Mouse (Mus musculus) cerebellum, adult (tissue): ENCODE data around the gene Tshz2.
A peak's percentile ranks its signal among the peaks of the same experiment; 100 is the strongest.

Experiments used
- ATAC-seq: cut with Nextera tagmentation; 2 replicates; pipeline ENCODE4 v1.9.2; 2017; ENCODE audit warnings: mild to moderate bottlenecking, moderate library complexity, mixed read lengths; ENCODE audit not compliant: insufficient number of reproducible peaks, low FRiP score, low TSS enrichment

Gene Tshz2

DNA sequence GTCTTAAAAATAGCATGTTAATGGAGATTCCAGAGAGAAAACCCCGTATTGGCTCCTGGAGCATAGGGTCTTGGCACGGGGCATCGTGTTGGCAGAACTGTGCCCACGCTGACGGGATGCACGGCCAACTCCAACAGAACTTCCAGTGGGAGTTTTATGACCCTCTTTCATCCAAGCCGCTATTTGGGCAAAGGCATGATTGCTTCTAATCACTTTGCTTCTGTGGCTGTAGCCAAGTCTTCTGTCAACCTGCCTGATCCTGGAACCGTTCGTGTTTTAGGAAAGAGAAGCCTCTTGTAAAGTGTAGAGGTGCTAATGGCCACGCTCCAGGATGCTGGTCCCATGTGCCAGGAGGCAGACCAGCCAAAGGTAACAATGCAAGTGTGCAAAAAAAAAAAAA lies 350.1 kb downstream of the Tshz2 start:
- ATAC-seq, result no peak

DNA sequence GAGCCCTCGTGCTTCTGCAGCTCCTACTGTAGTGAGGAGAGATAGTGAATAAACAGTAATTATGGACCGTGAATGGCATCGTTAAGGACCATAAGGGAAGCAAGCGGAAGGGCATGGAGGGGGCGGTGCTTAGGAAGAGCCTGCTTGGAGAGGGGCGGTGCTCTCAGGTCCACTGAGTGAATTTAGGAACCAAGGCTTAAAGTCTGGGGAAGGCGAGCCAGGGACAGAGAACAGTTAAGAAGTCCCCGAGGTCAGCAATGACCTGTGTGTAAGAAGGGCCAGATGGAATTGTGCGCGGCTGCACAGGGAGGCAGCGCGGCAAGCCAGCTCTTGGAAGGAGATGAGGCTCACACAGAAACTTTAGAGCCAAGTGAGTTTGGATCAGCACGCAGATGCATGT lies 354.4 kb downstream of the Tshz2 start:
- ATAC-seq, result no peak

DNA sequence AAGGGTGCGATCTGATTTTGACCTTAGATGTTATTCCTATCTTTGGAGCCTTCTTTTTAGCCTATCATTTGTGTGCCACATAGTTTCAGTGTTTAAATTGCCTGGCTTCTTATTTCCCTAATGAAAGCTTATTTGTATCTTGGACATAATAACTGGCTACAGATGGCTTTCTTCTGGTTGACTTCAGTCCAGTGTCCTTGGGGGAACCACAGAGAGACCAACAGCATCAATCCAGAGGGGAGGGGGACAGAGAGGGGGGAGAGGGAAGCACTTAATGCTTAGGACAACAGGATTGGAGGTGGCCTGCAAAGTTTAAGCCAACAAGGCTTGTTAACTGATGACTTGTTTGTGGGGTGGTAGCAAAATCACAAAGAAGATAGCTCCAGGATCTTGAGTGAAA lies 356.4 kb downstream of the Tshz2 start:
- no peak for ATAC-seq

DNA sequence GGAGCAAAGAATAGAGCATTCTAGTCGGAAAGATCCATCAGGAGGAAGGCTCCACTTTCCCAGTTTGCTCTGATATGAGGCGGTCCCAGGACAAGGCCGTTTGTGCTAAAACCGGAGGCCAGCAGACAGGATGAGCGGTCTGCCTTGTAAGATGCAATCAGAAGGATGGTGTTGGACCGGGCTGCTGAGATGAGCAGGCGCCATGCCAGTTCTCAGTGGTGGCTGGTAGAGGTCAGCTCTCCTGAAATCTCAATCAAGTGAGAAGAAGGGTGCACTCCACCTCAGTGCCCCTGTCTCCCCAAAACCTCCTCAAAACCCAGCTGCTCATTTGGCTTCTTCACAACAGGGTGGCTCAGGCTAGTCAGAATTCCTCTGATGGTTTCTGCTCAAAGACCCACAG lies 358.2 kb downstream of the Tshz2 start:
- no peak for ATAC-seq

DNA sequence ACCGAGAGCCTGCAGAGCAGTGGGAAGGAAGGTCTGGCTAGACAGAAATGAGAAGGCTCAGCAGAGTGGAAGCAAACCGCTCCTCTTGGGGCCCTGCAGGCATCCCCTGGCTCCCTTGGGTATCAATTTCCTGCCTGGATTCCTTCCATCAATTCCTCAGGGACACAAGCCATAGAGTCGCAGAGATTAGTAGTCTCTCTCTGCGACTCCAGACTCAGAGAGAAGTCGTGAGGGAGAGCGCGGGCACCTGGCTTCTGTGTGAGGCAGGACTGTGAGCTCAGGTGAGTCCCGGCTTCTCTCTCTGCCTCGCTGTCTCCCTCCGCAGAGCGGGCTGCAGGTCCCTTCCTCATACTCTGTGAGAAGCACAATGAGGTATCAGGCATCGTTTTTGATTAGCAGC lies 363.2 kb downstream of the Tshz2 start:
- ATAC-seq, result no peak

DNA sequence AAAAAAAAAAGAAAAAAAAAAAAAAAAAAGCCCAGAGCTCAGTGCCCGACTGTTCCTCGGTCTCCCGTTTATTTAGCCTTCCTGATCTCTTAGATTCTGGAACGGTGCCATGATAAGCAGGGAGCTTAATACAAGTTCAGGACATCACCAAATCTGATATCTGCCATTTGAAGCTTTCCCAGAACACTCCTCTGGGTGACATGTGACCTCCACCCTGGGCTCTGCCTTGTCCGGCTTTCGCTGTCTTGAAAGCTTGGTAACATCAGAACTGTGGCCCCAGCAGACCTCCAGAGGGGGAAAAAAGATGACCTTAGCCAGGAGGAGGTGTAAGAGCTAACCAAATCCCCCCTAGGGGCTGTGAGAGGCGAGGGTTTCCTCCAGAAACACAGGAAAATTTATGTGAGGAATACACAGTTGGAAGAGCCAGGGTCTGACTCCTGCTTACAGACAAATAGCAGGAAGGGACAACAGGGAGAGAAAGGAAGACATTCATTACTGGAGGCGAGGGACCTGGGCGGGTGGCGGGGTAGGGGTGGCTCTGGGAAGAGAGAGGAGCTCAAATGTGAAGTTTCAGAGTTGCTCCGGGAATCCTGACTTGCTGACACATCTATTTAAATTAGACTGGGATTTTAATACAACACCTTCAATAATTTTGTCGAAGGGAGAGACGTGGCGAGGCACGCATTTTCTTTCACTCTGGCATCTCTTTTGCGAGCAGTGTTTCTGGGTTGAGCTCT lies 363.9 kb downstream of the Tshz2 start:
- no peak for ATAC-seq

DNA sequence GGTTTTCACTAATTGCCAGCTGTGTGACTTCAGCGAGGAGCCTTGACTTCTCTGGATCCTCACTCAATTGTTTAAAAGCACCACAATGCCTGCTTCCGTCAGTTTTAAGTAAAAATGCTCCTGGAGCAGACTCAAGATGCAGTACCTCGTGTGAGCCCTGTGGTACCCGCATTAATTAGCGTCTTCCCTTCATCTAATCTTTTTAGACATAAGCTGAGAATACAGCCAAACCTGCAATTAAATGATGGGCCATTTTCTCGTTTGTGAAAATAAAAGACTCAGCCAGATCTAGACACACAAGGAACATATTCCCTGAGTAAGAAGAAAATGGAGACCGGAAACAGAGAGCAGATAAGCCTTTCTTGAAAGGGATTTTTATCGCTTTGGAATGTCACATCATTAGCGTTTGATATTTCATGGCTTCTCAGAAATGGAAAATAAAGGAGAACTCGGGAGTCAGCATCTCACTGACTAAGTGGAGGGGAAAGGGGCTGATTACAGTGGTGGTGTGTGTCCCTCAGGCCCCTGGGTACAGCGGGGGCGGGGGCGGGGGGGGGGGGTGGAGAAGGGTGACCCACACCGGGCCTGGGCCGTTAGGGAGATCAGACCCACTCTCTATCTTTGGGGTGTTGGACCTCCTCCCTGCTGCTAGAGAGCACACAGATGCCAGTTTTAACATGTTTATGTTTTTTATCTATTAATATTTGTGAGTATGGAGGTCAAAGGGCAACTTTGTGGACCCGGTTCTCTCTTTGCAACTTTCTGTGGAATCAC lies 364.6 kb downstream of the Tshz2 start:
- ATAC-seq, result no peak

DNA sequence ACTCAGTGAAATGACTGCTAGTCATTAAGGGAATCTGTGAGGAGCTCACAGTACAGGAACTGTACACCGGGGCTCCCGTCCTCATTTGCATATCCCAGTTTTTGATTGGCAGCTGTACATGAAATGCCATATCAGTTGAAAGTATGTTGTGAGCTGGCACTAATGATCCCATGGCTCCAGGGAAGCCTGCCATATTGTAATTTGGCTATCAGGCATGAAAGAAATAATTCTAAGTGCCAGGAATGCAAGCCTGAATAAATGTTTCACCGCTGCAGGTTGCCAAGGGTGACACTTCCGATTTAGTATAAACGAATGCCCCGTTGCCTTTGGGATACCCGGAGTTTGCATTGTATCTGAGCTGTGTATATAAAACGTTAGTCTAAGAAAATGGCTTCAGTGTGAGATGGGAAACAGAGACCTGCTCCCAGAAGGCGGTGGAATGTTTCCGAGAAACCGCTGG lies 366.1 kb downstream of the Tshz2 start:
- ATAC-seq, result no peak

DNA sequence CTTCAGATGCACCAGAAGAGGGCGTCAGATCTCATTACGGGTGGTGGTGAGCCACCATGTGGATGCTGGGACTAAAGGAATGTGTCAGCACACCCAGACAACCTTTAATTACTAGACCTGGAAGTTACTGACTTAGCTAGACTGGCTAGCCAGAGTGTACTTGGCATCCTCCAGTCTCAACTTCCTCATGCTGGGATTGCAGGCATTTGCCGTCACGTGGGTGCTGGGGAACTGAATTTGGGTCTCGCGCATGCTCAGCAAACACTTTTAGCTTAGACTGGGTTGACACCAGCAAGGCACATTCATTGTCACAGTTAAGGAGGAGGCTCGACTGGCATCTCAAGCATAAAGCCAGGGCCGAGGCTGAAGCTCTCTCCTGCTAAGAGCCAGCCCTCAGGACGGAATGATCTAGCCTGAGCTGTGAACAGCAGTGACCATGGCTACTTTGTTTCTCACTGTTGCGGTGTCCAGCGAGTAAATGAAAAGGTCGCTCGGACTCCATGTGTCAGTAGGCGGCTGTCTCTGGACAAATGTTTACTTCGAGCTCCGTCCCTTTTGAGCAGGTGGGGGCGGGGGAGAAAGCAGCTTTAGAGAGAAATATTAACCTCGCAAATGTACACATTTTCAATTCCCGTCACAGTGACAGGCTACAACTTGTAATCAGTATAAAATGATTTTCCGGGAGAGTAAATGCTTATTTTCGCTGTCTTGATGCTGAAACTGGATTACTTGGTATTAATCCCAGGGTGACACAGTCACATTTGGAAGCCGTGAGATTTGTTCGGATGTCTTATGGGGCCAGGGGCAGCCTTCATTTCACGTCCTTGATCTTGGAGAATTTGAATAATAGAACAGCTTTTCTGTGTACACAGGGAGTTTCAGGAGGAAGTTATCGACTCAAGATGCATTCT lies 370.0 kb downstream of the Tshz2 start:
- ATAC-seq, result peak; percentile 59

DNA sequence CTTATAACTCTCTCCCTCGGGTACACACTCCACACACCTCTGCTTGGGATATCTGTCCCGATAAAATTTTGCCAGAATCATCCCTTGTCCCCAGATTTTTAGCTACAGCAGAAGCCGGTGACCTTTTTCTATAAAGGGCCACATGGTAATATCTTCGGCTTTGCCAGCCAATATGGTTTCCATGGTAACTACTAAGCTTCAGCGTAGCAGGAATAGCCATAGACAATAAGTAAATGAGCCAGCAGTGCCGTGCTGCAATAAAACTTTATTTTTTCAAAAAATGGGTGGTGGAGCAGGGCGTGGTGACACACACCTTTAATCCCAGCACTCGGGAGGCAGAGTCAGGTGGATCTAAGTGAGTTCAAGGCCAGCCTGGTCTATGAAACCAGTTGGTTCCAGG lies 370.9 kb downstream of the Tshz2 start:
- ATAC-seq, result no peak

DNA sequence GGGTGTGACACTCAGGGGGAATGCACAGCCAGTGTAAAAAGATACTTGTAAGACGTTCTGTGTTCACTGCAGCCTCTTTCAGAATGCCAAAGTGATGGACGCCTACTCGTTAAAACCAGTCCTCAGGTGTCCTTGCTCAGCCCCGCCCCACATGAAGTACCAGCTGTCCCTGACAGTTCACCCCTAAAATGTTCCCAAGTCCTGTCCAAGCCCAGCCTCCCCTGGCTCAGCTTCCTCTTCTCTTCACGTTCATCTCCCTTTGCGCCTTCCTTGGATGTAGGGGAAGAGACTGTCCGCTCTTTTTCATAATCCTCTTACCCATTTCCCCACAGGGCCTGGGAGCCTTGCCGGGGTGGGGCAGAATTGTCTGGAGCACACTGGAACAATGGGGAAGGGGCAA lies 374.0 kb downstream of the Tshz2 start:
- no peak for ATAC-seq

DNA sequence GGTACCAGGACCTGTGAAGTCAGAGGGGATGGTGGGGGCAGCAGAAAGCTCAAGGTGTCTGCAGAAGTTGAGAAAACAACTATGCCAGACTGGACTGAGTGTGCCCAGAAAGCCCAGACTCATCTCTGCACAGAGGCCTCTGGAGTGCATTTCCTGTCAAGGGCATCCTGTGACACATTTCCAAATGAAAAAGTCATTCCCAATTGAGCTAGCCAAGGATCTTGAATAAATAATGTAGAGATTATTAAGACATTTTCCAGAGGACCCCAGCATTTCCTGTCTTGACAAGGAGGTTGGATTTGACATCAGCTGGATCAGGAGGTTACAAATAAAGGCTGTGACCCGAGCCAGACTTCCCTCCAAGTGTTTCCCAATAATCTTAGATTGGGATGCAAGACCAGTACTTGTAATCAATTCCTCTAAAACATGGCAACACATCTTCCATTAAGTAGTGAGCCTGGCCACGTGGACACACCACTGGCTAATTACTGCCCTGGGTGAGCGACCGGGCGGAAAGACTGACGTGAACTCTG lies 374.7 kb downstream of the Tshz2 start:
- no peak for ATAC-seq

DNA sequence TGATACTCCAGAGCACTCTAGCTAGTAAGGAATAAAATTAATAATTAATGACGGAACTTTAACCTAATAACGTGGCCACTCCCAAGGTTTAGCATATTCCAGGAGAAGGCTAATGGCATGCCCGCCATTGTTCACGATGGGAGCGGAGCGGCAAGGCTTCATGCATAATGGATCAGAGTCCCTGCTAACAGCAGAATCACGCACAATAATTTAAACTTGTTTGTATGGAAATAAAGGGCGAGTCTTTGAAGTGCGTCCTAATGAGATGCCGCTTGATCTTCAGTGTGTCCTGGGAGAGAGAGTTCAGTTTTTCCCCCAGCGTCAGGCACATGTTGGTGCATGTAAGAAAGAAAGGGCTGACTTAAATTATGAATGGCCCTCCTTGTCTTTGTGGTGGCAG lies 376.9 kb downstream of the Tshz2 start:
- ATAC-seq, result no peak

DNA sequence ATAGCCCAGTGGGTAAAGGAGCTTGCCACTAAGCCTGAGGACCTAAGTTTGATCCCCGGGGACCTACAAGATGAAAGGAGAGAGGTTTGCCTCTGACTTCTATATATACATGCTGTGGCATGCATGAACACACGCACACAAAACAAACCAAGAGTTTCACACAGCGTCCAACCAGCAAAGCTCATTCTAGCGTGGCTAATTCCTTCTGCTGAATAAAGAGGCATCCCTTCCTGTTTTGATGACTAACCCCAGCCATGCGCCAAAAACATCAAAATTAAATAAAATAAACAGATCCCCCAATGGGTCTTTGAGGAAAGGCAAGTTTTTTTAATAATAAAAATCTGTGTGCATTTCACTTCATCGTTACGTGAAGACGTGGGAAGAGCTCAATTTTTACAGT lies 379.0 kb downstream of the Tshz2 start:
- ATAC-seq, result no peak

DNA sequence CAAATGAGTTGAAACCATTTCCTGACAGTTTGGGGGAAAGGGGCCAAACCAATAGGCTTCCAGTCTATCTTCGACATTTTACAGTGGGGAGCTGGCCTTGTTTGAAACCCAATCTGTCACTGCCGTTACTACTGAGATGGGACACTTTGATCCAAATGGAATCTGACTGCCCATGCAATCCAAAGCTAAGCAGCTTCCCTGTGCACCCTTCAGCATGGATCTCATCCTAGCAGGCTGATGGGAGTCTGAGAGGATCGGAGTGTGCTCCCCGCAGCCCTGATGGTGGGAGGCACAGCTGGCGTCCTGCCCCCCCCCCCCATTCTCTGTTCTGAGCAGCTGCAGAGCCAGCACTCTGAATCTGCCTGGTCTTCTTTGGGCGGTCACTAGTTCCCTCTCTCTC lies 384.5 kb downstream of the Tshz2 start:
- ATAC-seq, result no peak

DNA sequence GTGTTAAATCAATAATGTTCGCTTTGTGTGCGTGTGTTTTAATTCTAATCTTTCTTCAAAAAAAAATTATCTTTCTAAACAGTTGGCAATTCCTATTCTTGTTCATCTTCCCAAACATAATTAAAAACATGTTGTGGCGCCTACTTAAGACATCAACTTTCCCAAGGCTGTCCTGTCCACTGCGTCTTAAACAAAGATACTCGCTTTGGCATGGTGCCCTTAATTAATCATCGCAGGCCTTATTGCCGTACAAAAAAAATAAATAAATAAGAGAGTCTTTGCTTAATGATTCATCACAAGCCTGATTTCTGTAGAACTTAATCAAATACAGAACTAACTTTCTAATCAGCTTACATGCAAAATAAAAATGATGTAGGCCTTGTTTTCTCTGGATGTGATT lies 385.1 kb downstream of the Tshz2 start:
- ATAC-seq, result no peak

DNA sequence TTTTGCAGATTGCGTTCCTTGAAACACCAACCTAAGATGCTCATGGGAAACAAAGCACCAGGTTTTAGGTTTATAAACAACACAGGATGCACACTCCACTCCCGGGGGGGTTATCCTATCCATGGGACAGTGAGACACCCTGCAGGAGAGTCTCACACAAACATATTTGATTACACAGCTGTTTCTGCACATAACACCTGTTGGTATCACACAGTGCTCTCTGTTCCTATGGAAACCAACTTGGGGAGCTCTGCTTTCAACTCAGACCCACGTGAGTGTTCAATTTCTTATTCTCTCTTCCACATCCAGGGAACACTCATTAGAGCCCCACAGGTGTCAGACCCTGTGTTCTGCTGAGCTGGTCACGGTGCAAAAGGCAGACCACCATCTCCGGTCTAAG lies 390.1 kb downstream of the Tshz2 start:
- no peak for ATAC-seq

DNA sequence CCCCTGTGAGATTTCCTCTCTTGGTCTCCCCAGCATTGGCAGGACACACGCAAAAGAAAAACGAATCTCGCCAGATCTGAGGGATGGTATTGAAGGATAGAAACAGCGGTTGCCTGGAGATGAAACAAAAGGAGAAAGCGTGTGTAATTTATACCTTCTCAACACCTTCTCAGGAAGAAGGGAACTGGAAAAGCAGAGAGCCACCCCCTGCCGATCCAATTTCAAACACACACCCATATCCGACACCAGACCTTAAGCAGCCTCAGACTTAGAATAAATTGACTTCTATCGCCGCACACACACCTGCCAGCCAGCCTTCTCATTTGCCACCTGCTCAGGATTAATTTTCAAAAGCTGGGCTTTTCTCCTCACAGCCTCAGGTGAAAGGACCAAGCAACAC lies 390.9 kb downstream of the Tshz2 start:
- no peak for ATAC-seq

DNA sequence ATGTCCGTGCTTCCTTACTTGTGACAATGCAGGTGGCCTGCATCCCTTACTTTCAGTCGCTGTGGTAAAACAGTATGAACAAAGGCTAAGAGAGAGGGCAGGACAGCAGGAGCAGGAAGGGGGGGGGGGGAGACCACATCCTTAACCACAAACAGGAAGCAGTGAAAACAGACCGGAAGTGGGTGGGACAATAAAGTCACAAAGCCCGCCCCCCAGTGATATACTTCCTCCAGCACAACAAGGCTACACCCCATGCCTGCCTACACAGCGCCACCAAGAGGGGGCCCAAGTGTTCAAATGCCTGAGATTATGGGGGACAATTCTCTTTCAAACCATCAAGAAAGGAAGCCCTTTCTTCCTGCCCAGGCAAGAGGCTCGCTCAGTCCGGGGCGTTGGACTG lies 392.1 kb downstream of the Tshz2 start:
- ATAC-seq, result no peak

DNA sequence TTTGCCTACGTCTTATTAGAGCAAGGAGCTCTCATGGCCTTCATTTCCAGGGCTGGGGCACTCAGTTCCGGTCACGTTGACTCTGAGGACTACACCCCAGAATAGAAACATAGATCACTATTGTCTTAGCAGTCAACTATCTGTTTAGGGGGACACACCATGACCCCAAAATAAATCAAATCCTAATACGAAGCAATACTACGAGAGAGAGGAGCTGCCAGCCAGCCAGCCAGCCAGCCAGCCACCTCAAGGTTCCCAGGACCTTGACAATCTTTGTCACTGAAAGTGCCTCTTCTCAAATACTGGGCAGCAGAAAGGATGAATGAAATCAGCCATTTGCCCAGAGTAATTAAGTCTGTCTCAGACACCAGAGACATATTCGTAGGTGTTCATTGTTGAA lies 393.1 kb downstream of the Tshz2 start:
- ATAC-seq, result no peak

DNA sequence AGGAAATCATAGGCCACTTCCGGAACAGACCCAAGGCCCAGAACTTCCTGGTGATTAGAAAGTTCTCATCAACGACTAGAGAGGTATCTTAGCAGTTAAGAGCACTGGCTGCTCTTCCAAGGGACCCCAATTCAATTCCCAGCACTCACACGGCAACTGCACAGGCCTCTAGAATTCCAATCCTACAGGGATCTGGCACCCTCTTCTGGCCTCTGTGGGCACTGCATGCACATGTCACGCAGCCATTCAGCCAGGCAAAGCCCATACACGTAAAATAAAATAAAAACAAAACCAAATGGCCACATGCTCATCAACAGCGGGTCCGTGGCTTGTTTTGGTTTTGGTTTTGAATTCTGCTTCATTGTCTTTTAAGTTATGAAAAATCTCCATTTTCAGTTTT lies 395.0 kb downstream of the Tshz2 start:
- no peak for ATAC-seq
